Mouse (Mus musculus) urinary bladder, postnatal 10 days (tissue): ENCODE data around the gene Zmym1.
A peak's percentile ranks its signal among the peaks of the same experiment; 100 is the strongest.
"Not testable (repeated sequence)": the region's sequence is repeated elsewhere in the genome, so short reads cannot be mapped to it uniquely, and the experiment has no call there.

Experiments
- DNase-seq: peaks from one replicate; pipeline ENCODE4 v3.0.0; 2022; ENCODE audit warnings: low spot score

The Zmym1 gene

DNA sequence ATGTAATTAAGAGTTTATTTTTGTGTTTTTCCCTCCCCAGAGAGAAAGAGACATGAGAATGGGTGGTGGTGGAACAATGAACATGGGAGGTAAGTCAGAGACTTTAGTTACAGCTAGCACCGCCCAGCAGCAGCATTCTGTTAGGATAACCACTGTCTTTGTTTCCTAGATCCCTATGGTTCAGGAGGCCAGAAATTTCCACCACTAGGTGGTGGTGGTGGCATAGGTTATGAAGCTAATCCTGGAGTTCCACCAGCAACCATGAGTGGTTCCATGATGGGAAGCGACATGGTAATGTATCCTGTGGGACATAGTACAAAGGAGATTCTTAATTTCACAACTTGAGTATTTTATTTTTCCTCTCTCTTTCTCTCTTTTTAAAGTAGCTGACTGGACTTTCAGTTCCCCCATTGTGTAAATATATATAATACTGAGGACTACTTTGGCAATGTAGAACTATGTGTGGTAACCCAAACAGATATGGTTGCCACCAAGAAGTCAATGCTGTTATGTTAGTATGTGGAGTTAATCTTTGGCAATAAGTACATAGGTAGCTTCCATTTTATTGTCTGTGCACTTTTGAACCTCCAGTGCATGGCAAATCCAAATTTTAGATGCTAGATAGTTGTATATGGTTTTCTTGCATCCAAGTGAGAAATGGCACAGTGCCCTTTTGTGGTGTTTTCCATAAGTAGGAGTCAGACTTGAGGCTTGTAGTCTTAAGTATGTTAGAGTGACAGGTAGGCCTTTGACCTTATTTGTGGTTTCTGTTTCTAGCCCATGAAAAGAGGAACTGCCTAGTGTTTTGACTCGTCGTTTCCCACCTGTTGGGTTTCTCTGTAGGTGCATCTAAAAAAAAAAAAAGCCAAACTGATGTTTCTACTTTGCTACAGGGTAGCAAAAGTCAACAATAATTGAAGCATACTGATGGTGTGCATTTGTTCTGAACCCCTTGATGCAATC is 33.4 kb downstream of the Zmym1 start:
- no peak for DNase-seq

DNA sequence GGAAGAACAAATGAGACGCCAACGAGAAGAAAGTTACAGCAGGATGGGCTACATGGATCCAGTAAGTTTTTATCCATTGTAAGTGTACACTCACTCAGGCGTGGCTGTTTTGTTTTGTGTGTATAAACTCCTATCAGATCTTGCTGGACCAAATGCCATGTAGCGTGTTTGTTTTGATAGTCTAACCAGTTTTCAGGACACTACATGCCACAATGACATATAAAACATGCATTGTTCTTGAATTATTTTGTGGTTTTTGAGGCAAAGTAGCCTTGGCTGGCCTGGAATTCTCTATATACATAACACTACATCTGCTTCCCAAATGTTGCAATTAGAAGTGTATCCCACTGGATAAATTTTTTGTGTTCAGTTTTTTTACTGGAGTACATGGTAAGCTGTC is 34.1 kb downstream of the Zmym1 start:
- DNase-seq = no peak

DNA sequence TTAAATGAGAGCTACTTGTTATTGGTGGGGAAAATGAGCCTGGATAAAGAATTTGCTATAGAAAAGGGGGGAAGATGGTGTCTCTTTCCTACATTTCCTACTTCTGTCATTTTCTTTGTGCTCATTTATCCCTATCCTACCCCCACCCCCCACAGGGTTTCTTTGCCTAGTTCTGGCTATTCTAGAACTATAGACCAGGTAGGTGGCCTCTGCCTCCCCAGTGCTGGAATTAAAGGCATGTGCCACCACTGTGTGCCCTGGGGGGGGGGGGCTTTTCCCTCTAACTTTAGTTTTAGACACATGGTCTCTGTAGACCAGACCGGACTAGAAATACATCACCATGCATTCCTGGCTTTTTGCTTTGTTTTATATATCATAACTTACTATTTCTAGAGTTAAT is 36.7 kb downstream of the Zmym1 start:
- DNase-seq = no peak

GRCm38 (mm10) chr4:127023201-127023600 is 37.8 kb downstream of the Zmym1 start:
- DNase-seq = no peak

- peak; percentile 61 for DNase-seq
Measured at GRCm38 (mm10) chr4:127021989-127022626, 38.8 kb downstream of the Zmym1 start.

DNA sequence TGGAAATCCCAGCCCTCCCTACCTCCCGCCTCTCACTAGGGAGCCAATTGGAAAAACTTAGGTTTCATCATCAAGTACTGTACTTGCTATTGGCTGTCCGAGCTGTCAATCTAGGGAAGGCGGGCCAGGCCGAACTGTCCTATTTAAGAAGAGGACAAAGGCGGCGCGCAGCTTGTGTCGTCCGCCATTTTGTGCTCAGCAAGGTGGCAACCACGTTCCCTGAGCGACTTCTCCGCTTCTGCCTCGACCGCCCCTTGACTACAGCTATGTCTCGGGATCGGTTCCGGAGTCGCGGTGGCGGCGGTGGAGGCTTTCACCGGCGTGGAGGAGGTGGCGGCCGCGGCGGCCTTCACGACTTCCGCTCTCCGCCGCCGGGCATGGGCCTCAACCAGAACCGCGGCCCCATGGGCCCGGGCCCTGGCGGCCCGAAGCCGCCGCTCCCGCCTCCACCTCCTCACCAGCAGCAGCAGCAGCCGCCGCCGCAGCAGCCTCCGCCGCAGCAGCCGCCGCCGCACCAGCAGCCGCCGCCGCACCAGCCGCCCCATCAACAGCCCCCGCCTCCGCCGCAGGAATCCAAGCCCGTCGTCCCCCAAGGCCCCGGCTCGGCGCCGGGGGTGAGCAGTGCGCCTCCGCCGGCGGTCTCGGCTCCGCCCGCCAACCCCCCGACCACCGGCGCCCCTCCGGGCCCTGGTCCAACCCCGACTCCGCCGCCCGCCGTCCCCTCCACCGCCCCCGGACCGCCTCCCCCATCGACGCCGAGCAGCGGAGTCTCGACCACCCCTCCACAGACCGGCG is 39.6 kb downstream of the Zmym1 start, which contains the start of gene Sfpq:
Gene Sfpq (plus strand): TSS at position 174 of the 795 bp plus-strand sequence.
- peak; percentile 96 for DNase-seq

- DNase-seq = no peak
Measured at GRCm38 (mm10) chr4:127020411-127021150, 40.4 kb downstream of the Zmym1 start.

- DNase-seq = no peak
Measured at GRCm38 (mm10) chr4:127016366-127016765, 44.6 kb downstream of the Zmym1 start.

DNA sequence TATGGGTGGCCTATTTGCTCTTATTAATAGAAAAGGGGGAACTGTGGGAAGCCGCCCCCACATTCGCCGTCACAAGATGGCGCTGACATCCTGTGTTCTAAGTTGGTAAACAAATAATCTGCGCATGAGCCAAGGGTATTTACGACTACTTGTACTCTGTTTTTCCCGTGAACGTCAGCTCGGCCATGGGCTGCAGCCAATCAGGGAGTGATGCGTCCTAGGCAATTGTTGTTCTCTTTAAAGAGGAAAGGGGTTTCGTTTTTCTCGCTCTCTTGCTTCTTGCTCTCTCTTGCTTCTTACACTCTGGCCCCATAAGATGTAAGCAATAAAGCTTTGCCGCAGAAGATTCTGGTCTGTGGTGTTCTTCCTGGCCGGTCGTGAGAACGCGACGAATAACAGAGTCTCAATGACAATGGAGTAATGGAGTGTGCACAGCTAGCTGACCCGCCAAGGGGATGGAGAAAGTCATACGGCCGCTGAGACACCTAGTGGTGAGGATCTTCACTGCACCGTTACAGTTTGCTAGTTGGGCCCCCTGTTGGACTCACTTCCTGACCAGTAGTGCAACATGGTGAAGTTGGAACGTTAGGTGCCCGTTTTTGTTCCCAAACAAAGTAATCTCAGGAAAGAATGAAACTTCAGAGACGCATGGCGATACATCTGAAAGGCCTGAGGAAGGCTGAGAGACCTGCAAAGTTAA is 45.5 kb downstream of the Zmym1 start:
- peak; percentile 32 for DNase-seq

DNA sequence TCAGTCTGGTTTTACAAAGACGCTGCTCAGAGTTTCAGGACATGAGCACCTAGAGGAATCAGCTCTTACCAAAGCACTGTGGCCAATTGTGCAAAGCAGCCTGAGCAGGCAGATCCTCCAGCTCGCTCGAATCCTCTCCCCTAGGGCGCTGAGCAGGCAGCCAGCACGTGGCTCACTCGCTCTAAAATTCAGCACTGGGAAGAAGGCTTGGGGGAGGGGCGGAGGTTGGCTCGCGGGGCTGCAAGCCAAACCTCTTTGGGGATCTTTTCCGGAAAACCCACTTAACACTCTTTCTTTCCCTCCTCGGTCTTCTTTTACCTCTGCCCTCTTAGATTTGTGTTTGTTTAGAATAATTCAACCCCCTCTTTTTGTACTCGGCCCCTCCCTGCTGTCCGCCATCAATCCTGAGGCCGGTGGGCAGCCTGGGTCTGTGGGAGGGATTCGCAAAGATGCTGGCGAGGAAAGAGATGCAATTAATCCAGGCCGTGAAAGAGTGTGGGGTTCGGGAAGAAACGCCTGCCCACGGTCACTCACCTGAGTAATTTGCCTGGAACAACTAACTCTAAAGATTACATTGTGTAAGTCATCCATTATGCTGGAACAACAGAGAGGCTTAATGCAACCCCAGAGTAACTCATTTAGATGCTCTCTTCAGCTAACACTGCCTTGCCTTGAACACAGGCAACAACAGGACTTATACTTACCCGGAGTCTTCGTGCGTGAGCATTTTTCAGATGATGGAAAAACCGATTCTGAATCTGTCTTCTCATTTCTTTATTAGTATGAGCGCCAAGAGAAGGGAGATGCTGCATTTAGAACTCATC is 55.6 kb downstream of the Zmym1 start:
- DNase-seq = no peak

DNA sequence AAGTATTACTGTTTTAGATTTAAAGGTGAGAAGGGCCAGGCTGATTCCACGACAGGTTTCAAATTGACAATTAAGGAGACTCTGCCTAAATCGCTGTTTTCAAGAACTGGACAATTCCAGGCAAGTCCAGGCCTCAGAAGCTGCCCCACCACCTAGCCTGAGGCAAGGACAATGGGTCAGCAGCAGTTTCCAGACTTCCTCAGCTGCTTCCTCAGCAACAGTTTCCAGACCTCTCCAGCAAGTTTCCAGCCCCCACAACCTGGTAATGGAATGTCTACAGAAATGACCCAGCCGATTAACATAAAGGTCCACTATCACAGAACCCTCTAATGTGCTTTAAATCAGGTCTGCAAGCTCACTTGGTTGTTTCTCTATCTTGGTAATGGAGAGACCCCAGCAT is 56.6 kb downstream of the Zmym1 start:
- no peak for DNase-seq

- DNase-seq = no peak
Measured at GRCm38 (mm10) chr4:127000601-127001105, 60.3 kb downstream of the Zmym1 start.

- DNase-seq = not testable (repeated sequence)
Measured at GRCm38 (mm10) chr4:126999372-126999771, 61.6 kb downstream of the Zmym1 start.
